ENCODE assay signal across 17 mouse cellular contexts in genomic region chr6:109740686-109741085, GRCm38 (mm10).
"Had no signal": no experiment of that assay in that cellular context is flagged by ENCODE, and none has a peak within 500 bp of the region (broad histone marks: within the 10 kb centered on the region; RNA-seq: fewer than 3 reads in every experiment).

No protein-coding gene starts in this region.

- H3K4me2 ChIP-seq: liver, embryonic 11.5 days; liver, embryonic 15.5 days; neural tube, embryonic 15.5 days had no signal

- ATAC-seq: lung, postnatal 0 days had no signal

- H3K27me3 ChIP-seq: liver, embryonic 15.5 days; neural tube, embryonic 15.5 days had no signal

- H3K4me1 ChIP-seq: limb, embryonic 10.5 days; liver, embryonic 15.5 days; neural tube, embryonic 15.5 days had no signal

- H3K4me3 ChIP-seq: limb, embryonic 10.5 days; liver, embryonic 15.5 days; myocyte; neural tube, embryonic 15.5 days had no signal

- DNase-seq: kidney, adult 11 months; kidney, adult 9 months; kidney, postnatal 36 days; lung, adult 2 months; lung, postnatal 36 days; midbrain, embryonic 14.5 days; right cerebral cortex, postnatal 4 days; spleen, adult 18-20 months; thymus, adult 2 months; thymus, postnatal 25 days had no signal

- H3K9me3 ChIP-seq: limb, embryonic 10.5 days; liver, embryonic 15.5 days; neural tube, embryonic 15.5 days had no signal

- H3K36me3 ChIP-seq: limb, embryonic 10.5 days; liver, embryonic 15.5 days; neural tube, embryonic 15.5 days had no signal

- H3K27ac ChIP-seq: kidney, postnatal 0 days; limb, embryonic 10.5 days; liver, embryonic 15.5 days; neural tube, embryonic 15.5 days had no signal

- H3K9ac ChIP-seq: liver, embryonic 15.5 days; neural tube, embryonic 15.5 days had no signal
